Mouse (Mus musculus): ENCODE data around the gene Atxn2l. TPM values are rescaled to one million over a fixed set of nuclear protein-coding genes. Genes with fewer than 3 reads are reported as not detected.
A peak's percentile ranks its signal among the peaks of the same experiment; 100 is the strongest.
"Not testable (repeated sequence)": the region's sequence is repeated elsewhere in the genome, so short reads cannot be mapped to it uniquely, and the experiment has no call there.

Gene Atxn2l
- polyA plus RNA-seq, 1 experiment from 2014 or later = 38.5 TPM

- no peak for DNase-seq (ENCODE audit: low spot score)
These were observed 11.3 kb downstream of the Atxn2l start for GRCm38 (mm10) chr7:126491973-126492372.

- DNase-seq (ENCODE audit: low spot score) = no peak
These were observed 12.2 kb downstream of the Atxn2l start for GRCm38 (mm10) chr7:126491005-126491404.

- not testable (repeated sequence) for DNase-seq (ENCODE audit: low spot score)
These were observed 15.4 kb downstream of the Atxn2l start for GRCm38 (mm10) chr7:126487617-126488385.

- peak; percentile 95 for DNase-seq (ENCODE audit: low spot score)
These were observed 16.2 kb downstream of the Atxn2l start, which contains the start of gene Tufm for GRCm38 (mm10) chr7:126487052-126487483. Gene Tufm (plus strand): TSS chr7:126487361.

- peak; percentile 26 for DNase-seq (ENCODE audit: low spot score)
These were observed 20.8 kb downstream of the Atxn2l start for GRCm38 (mm10) chr7:126482392-126482871.

GRCm38 (mm10) chr7:126481699-126482098, 21.5 kb downstream of the Atxn2l start:
- DNase-seq (ENCODE audit: low spot score) = peak; percentile 52

- peak; percentile 97 for DNase-seq (ENCODE audit: low spot score)
These were observed 28.1 kb downstream of the Atxn2l start, which contains the start of gene Sh2b1 for GRCm38 (mm10) chr7:126474993-126475581. Gene Sh2b1 (minus strand): TSS chr7:126475424.

- DNase-seq (ENCODE audit: low spot score) = no peak
These were observed 28.7 kb downstream of the Atxn2l start for GRCm38 (mm10) chr7:126474486-126474955.

- DNase-seq (ENCODE audit: low spot score) = no peak
These were observed 29.7 kb downstream of the Atxn2l start for GRCm38 (mm10) chr7:126473470-126474086.

GRCm38 (mm10) chr7:126472713-126473112, 30.5 kb downstream of the Atxn2l start:
- DNase-seq (ENCODE audit: low spot score) = no peak

- peak; percentile 82 for DNase-seq (ENCODE audit: low spot score)
These were observed 30.9 kb downstream of the Atxn2l start for GRCm38 (mm10) chr7:126472306-126472705.

- peak; percentile 32 for DNase-seq (ENCODE audit: low spot score)
These were observed 31.4 kb downstream of the Atxn2l start for GRCm38 (mm10) chr7:126471853-126472252.

- DNase-seq (ENCODE audit: low spot score) = no peak
These were observed 31.9 kb downstream of the Atxn2l start for GRCm38 (mm10) chr7:126471361-126471760.

- DNase-seq (ENCODE audit: low spot score) = peak; percentile 86
These were observed 33.2 kb downstream of the Atxn2l start for GRCm38 (mm10) chr7:126470077-126470476.

- no peak for DNase-seq (ENCODE audit: low spot score)
These were observed 35.2 kb downstream of the Atxn2l start for GRCm38 (mm10) chr7:126467834-126468627.

- peak; percentile 62 for DNase-seq (ENCODE audit: low spot score)
These were observed 36.0 kb downstream of the Atxn2l start for GRCm38 (mm10) chr7:126467271-126467670.

GRCm38 (mm10) chr7:126466707-126467106, 36.5 kb downstream of the Atxn2l start:
- no peak for DNase-seq (ENCODE audit: low spot score)

GRCm38 (mm10) chr7:126466116-126466515, 37.1 kb downstream of the Atxn2l start:
- DNase-seq (ENCODE audit: low spot score) = no peak

- no peak for DNase-seq (ENCODE audit: low spot score)
These were observed 37.8 kb downstream of the Atxn2l start for GRCm38 (mm10) chr7:126465246-126466030.

- DNase-seq (ENCODE audit: low spot score) = no peak
These were observed 38.4 kb downstream of the Atxn2l start for GRCm38 (mm10) chr7:126464836-126465235.

Measured in thymus, postnatal 0 days (tissue).